Mouse (Mus musculus) adrenal gland, postnatal 10 days (tissue): ENCODE measurements around the gene Gm3002. TPM values are rescaled to one million over a fixed set of nuclear protein-coding genes. Genes with fewer than 3 reads are reported as not detected.
"Not testable (repeated sequence)": the region's sequence is repeated elsewhere in the genome, so short reads cannot be mapped to it uniquely, and the experiment has no call there.

Experiments used
- DNase-seq: peaks from one replicate; pipeline ENCODE4 v3.0.0; 2021; ENCODE audit warnings: mixed read lengths
- long read RNA-seq, 2 experiments: library from polyadenylated mRNA; stranded (forward); transcript quantifications; one replicate each; pipeline ENCODE4 v2.0.0; 2021
- total RNA-seq, 2 experiments: library from RNA; stranded (reverse); gene quantifications; 2 replicates each; pipeline ENCODE4 v1.2.3; 2021

Gm3002 gene
- total RNA-seq: under 1 TPM; 0.33 to 0.70 TPM
- long read RNA-seq, experiment 1, partial matches to known transcripts: 0 of 2 reads
- long read RNA-seq, experiment 1, other reads (novel, unspliced or antisense): 2 of 2 reads
- long read RNA-seq, experiment 2, partial matches to known transcripts: 0 of 2 reads
- long read RNA-seq, experiment 2, other reads (novel, unspliced or antisense): 2 of 2 reads

DNA sequence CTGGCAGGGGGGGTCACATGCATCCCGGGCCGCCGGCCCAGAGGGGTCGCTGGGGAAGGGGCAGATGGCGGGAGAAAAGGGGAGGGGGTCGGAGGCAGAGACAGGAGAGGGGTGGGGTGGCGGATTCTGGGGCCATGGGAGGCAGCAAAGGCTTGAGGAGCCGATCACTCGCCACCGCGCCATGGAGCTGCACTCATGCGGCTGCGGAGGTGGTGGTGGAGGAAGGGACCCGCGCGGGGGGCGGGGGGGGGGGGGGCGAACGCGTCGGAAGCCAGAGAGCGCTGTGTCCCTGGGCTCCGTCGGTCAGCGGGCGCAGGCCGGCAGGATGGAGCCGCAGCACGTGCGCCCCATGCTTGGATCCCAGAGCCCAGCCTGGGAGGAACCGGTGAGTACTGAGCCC lies at the start of gene Gm3002:
Gene Gm3002 (plus strand): TSS at position 301 of the 400 bp plus-strand sequence.
- DNase-seq: not testable (repeated sequence)

DNA sequence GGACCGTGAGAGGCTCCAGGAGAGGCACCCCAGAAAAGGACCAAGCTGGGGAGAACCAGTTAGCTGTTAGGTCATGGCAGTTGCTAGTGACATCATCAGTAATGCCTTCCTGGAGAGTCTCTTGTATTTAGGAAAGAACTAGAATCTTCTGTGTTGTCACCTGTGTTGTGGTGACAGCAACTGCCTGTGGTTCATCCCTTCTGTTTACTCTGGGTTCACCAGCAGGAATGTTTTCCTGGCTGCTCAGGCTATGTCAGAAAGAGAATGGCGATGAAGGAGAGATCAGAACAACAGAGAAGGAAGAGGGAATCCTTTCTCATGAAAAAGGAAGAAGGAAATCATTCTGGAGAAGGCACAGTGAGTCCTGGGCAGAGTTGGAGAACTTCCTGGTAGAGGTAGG lies 36.1 kb downstream of the Gm3002 start, which contains the start of gene Gm3033:
Gene Gm3033 (plus strand): TSS at position 301 of the 400 bp plus-strand sequence.
- DNase-seq: not testable (repeated sequence)

DNA sequence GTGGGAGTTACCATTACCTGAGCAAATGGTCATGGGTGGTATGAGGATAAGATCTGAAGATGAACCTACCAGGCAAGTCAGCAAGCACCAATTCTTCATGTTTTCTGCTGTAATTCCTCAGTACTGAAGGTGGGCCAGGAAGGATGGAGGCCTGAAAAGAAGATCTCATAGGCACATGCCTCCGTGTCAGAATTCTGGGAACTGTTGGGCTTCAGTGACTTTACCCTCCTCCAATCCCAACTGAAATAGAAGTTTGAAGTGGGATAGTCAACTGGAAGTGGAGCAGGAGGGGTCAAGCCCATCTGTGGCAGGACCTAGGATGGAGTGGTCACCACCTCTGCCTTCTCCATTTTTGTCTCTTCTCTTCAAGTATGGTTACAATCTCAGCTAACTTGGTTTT lies 74.0 kb downstream of the Gm3002 start, which contains the start of gene Gm2916:
Gene Gm2916 (plus strand): TSS at position 301 of the 400 bp plus-strand sequence.
- DNase-seq: not testable (repeated sequence)

DNA sequence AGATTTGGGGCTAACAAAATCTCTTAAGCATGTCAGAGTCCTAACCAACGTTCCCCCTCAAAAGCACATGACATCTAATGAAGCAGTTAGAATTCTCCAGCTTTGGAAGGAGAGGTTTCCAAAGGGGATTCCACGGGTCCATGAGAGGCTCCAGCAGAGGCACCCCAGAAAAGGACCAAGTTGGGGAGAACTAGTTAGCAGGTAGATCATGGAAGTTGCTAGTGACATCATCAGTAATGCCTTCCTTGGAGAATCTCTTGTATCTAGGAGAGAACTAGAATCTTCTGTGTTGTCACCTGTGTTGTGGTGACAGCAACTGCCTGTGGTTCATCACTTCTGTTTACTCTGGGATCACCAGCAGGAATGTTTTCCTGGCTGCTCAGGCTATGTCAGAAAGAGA lies 121.6 kb downstream of the Gm3002 start, which contains the start of gene Gm3029:
Gene Gm3029 (plus strand): TSS at position 301 of the 400 bp plus-strand sequence.
- DNase-seq: not testable (repeated sequence)

DNA sequence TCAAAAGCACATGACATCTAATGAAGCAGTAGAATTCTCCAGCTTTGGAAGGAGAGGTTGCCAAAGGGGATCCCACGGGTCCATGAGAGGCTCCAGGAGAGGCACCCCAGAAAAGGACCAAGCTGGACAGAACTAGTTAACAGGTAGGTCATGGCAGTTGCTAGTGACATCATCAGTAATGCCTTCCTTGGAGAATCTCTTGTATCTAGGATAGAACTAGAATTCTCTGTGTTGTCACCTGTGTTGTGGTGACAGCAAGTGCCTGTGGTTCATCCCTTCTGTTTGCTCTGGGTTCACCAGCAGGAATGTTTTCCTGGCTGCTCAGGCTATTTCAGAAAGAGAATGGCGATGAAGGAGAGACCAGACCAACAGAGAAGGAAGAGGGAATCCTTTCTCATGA lies 153.4 kb downstream of the Gm3002 start, which contains the start of gene Gm3095:
Gene Gm3095 (plus strand): TSS at position 301 of the 400 bp plus-strand sequence.
- not testable (repeated sequence) for DNase-seq

DNA sequence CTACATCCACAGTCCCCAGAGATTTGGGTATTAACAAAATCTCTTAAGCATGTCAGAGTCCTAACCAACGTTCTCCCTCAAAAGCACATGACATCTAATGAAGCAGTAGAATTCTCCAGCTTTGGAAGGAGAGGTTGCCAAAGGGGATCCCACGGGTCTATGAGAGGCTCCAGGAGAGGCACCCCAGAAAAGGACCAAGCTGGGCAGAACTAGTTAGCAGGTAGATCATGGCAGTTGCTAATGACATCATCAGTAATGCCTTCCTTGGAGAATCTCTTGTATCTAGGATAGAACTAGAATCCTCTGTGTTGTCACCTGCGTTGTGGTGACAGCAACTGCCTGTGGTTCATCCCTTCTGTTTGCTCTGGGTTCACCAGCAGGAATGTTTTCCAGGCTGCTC lies 188.2 kb downstream of the Gm3002 start, which contains the start of gene Gm3099:
Gene Gm3099 (plus strand): TSS at position 301 of the 400 bp plus-strand sequence.
- not testable (repeated sequence) for DNase-seq

Other genes starting within 250 kb of the Gm3002 start
- gene Gm3012, start 175.6 kb upstream of the Gm3002 start, total RNA-seq: not detected
- gene Gm3020, start 158.0 kb upstream of the Gm3002 start, total RNA-seq: 1 to 10 TPM in 1 of 2 experiments, under 1 TPM in 1; 0.78 to 1.2 TPM
- gene Gm3043, start 121.3 kb upstream of the Gm3002 start, total RNA-seq: not detected
- under 1 TPM in 1 of 2 experiments, not detected in 1; 0.45 TPM for gene Gm3033, start 36.2 kb downstream of the Gm3002 start, total RNA-seq
- gene Gm2916, start 74.1 kb downstream of the Gm3002 start, total RNA-seq: not detected
- gene Gm3029, start 121.7 kb downstream of the Gm3002 start, total RNA-seq: not detected
- not detected for gene Gm3095, start 153.5 kb downstream of the Gm3002 start, total RNA-seq
- gene Gm3099, start 188.3 kb downstream of the Gm3002 start, total RNA-seq: not detected
- gene Gm5796, start 213.9 kb downstream of the Gm3002 start, total RNA-seq: under 1 TPM; 0.61 to 0.99 TPM